Mouse (Mus musculus): Measurements from ENCODE around the gene Rfng. TPM values are rescaled to one million over a fixed set of nuclear protein-coding genes. Genes with fewer than 3 reads are reported as not detected.

The Rfng gene
- polyA plus RNA-seq (2017; shearing (Covaris generic)): 32.5 TPM

DNA sequence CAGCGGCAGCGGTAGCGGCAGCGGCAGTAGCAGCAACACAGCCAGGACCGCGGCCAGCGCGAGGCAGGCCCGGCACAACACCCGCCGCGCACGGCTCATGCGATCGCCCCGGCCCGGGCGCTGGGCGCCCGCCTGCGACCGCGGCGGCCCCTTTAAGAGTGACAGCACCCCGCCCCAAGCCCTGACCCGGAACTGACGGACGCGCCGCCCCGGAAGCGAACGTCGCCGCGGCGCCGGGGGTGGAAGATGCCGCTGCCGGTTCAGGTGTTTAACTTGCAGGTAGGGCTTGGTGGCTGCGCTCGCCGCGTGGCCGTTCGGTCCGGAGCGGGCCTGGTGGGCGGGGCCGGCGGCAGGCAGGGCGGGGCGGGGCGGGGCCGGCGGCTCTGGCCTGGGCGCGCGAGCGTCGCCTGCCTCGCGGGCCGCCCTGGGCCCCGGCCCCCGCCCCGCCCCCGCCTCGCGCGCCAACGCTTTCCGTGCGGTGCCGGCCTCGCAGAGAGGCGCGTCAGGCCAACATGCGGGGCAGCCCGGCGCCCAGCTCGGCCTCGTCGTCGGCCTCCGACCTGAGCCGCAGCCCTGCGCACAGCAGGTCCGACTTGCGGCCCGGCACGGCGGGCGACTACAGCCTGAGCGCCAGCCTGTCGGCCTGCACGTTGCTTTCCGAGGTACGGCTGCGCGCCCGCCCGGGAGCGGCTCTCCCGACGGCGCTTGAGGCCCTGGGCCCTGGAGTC lies at the start of gene Rfng, which contains the start of gene Gps1:
Gene Rfng, minus strand, starts transcription at position 144 of the 728 bp plus-strand sequence.
Gene Gps1, plus strand, starts transcription at position 209 of the 728 bp plus-strand sequence.

DNA sequence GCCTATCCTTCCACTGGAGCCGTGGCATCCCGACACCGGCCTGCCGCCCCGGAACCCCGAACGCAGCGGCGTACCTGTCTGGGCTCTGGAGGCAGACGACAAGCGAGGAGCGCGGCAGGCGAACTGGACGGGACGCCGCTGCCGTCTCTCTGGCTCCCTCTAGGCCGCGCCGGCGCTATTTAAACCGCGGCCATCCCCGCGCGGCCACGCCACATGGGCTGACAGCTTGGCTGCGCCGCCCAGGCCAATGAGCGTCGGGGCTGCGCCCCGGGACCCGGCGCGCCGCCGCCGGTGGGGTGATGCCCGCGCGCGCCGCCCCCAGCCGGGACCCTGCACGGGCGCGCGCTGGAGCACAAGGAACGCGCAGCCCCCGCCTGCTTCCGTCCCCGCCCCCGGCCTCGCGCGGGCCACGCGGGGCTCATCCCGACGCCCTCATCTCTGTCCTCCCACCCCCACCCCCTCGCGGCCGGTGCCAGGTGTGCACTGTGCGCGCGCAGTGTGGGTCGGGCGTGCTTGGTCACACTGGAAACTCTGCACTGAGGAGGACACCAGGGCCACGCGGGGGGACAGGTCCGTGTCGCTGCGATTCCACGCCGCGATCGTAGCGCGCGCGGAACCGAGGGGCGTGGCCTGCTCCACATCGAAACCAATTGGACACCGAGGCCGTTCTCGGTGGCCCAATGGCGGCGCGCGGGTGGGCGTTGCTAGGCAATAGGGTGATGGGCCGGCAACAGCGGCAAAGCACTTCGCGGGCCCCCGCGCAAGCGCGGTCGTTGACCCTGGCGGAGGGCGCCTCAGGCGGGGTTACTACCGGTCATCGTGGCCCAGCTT lies 40.2 kb upstream of the Rfng start, which contains the start of gene Fasn:
Gene Fasn, minus strand, starts transcription at position 592 of the 831 bp plus-strand sequence.

DNA sequence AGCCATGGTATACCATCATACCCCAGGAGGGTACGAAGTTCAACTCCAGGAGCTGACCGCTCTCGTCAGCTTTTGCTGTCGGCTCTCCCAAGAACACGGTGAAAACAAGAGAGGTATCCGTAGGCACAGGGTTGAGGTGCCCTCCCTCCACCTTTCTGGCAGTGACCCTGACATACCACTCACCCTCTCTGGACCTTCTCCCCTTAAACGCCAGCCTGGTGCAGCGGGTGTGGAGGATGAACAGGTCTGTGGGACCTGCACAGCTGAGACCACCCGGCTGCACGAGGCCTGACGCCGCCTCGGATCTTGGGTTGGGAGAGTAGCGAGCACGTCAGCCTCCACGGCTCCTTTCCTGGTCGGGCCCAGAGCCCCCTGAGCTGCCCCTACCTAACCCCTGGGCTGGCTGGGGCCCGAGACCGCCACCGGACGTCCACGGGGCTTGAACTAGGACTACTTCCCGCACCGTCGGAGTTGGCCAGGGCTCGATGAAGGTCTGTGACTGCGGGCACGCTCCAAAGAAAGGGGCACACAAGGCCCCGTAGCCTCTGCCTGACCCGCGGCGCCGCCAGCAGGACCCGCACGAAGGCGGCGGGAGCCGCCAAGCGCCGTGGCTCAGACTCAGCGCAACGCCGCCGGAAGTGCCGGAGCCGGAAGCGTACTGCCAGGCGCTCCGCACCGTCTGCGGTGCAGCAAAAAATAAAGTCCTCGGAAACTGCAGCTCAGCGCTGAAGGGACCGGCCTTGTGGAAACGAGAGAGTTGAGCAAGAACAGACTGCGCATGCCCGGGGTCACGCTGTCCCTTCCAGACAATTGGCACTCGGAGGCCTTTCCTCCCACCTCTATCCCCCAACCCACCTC lies 12.0 kb upstream of the Rfng start, which contains the start of gene Dus1l:
Gene Dus1l, minus strand, starts transcription at position 648 of the 858 bp plus-strand sequence.

DNA sequence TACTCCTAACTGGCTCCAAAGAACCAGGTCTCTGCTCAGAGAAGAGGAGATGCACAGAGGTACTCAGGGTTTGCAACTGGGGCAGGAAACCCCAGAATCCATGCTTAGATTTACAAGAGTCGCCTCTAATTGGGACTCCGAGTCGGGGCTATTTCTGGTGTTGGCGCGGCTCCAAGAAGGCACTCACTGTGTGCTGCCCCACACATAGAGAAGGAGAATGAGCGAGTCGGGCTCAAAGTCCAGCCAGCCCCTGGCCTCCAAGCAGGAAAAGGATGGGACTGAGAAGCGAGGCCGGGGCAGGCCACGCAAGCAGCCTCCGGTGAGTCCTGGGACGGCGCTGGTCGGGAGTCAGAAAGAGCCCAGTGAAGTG lies 21.4 kb downstream of the Rfng start, which contains the start of gene Hmga1b:
Gene Hmga1b, plus strand, starts transcription at position 123 of the 370 bp plus-strand sequence.

DNA sequence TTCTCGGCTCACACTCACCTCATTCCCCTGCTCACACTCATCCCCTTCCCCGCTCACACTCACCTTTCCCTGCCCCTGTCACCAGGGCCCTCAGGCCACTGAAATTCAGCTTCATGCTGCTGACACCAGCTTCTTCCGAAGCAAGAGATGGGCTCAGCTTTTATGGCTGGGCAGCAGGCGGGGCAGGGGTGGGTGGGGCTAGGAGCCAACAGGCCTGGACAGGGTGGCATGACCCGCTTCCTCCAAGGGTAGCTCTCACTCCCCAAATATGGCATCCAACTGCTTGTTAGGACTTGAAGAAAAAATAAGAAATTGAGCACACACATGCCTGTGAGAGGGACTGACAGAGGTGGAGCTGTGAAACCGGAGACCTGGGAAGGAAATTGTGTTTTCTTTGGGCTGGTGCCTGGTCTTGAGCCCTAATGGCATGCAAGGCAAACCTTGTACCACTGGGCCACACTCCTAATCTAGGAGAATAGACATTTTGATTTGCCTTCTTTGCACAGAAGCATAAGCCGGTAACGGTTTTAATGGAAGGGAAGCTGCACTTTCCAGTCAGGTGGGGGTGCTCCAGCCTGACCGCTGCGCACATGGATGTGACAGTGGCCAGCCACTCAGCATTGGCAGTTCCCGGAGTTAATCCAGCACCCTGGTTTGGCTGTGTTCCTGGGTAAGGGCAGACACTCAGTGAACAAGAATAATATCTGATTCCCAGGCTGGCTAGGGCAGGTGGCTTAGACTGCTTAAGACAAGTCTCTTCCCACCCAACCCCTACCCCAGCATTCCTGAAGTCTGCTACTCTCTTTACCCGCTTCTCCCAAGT lies 51.9 kb downstream of the Rfng start, which contains the start of gene Cbr2:
Gene Cbr2, minus strand, starts transcription at position 257 of the 823 bp plus-strand sequence.

Other genes with a start within 250 kb of the Rfng start
- gene Mcrip1, start 234.5 kb downstream of the Rfng start, polyA plus RNA-seq (2017; shearing (Covaris generic)): 80.5 TPM
- gene Ppp1r27, start 233.1 kb downstream of the Rfng start, polyA plus RNA-seq (2017; shearing (Covaris generic)): not detected
- 187 TPM for gene P4hb, start 211.0 kb downstream of the Rfng start, polyA plus RNA-seq (2017; shearing (Covaris generic))
- gene Arhgdia, start 202.6 kb downstream of the Rfng start, polyA plus RNA-seq (2017; shearing (Covaris generic)): 668 TPM
- 272 TPM for gene Alyref, start 185.8 kb downstream of the Rfng start, polyA plus RNA-seq (2017; shearing (Covaris generic))
- gene Anapc11, start 185.8 kb downstream of the Rfng start, polyA plus RNA-seq (2017; shearing (Covaris generic)): 79.1 TPM
- not detected for gene Npb, start 175.7 kb downstream of the Rfng start, polyA plus RNA-seq (2017; shearing (Covaris generic))
- 242 TPM for gene Pcyt2, start 166.3 kb downstream of the Rfng start, polyA plus RNA-seq (2017; shearing (Covaris generic))
- gene Sirt7, start 159.0 kb downstream of the Rfng start, polyA plus RNA-seq (2017; shearing (Covaris generic)): 190 TPM
- 23.3 TPM for gene Mafg, start 150.6 kb downstream of the Rfng start, polyA plus RNA-seq (2017; shearing (Covaris generic))
- gene Pycr1, start 140.4 kb downstream of the Rfng start, polyA plus RNA-seq (2017; shearing (Covaris generic)): 1.1 TPM
- gene Myadml2, start 136.0 kb downstream of the Rfng start, polyA plus RNA-seq (2017; shearing (Covaris generic)): not detected
- gene Notum, start 123.0 kb downstream of the Rfng start, polyA plus RNA-seq (2017; shearing (Covaris generic)): not detected
- gene Aspscr1, start 111.2 kb downstream of the Rfng start, polyA plus RNA-seq (2017; shearing (Covaris generic)): 141 TPM
- gene Cenpx, start 70.5 kb downstream of the Rfng start, polyA plus RNA-seq (2017; shearing (Covaris generic)): 77.0 TPM
- gene Lrrc45, start 70.3 kb downstream of the Rfng start, polyA plus RNA-seq (2017; shearing (Covaris generic)): 69.5 TPM
- 1.1 TPM for gene Rac3, start 62.7 kb downstream of the Rfng start, polyA plus RNA-seq (2017; shearing (Covaris generic))
- gene Dcxr, start 56.9 kb downstream of the Rfng start, polyA plus RNA-seq (2017; shearing (Covaris generic)): 0.66 TPM
- gene Cbr2, start 52.1 kb downstream of the Rfng start, polyA plus RNA-seq (2017; shearing (Covaris generic)): not detected
- gene Hmga1b, start 21.4 kb downstream of the Rfng start, polyA plus RNA-seq (2017; shearing (Covaris generic)): 1.0 TPM
- gene Gps1, start 65 bp upstream of the Rfng start, polyA plus RNA-seq (2017; shearing (Covaris generic)): 115 TPM
- gene Dus1l, start 12.2 kb upstream of the Rfng start, polyA plus RNA-seq (2017; shearing (Covaris generic)): 58.8 TPM
- gene Fasn, start 40.3 kb upstream of the Rfng start, polyA plus RNA-seq (2017; shearing (Covaris generic)): 55.3 TPM
- gene Ccdc57, start 148.7 kb upstream of the Rfng start, polyA plus RNA-seq (2017; shearing (Covaris generic)): 0.20 TPM
- gene Slc16a3, start 164.3 kb upstream of the Rfng start, polyA plus RNA-seq (2017; shearing (Covaris generic)): 12.9 TPM
- gene Csnk1d, start 207.1 kb upstream of the Rfng start, polyA plus RNA-seq (2017; shearing (Covaris generic)): 236 TPM

Data from naive thymus-derived CD4-positive, alpha-beta T cell, adult 5 months (primary cell).